Mouse (Mus musculus) CH12.LX (cell line): Measurements from ENCODE around the gene Tmem219. TPM values are rescaled to one million over a fixed set of nuclear protein-coding genes. Genes with fewer than 3 reads are reported as not detected.

Experiments used
- DNase-seq: peaks from one replicate; pipeline ENCODE4 v3.0.0-alpha.2; 2013; ENCODE audit errors: extremely low read depth
- H3K27ac ChIP-seq: 2 replicates; pipeline ENCODE4 v1.5.1; 2012; ENCODE audit warnings: low read depth, mild to moderate bottlenecking, control low read depth, moderate library complexity; ENCODE audit not compliant: insufficient read depth
- H3K27me3 ChIP-seq: replicated peaks from 2 replicates; pipeline ENCODE3; 2012; ENCODE audit warnings: inconsistent platforms
- H3K36me3 ChIP-seq, 2 experiments: replicated peaks in 1 of 2; 2 replicates each; pipeline versions ENCODE3 to v1.6.1; 2012; ENCODE audit warnings: inconsistent platforms in 1 of 2, low read length in 1 of 2, mild to moderate bottlenecking in 1 of 2, mixed read lengths in 1 of 2, moderate library complexity in 1 of 2; ENCODE audit not compliant: control insufficient read depth in 1 of 2, insufficient read depth in 1 of 2
- H3K4me1 ChIP-seq, 2 experiments: 2 replicates each; pipeline ENCODE4 v1.6.1; 2012; ENCODE audit warnings: inconsistent platforms in 1 of 2, moderate library complexity in 1 of 2; ENCODE audit not compliant: insufficient read depth in 2 of 2, control insufficient read depth in 1 of 2
- H3K4me2 ChIP-seq: 2 replicates; pipeline ENCODE4 v1.6.1; 2012; ENCODE audit warnings: low read depth, mild to moderate bottlenecking, control low read depth; ENCODE audit not compliant: poor library complexity, insufficient read depth, severe bottlenecking
- H3K4me3 ChIP-seq, 3 experiments: fragments of 150-350 bp in 1 of 3; sonication (generic) in 1 of 3; replicated peaks in 1 of 3; 2 replicates each; pipeline versions ENCODE3 to v1.5.1; 2011 to 2012; ENCODE audit warnings: low read depth in 2 of 3, low read length in 2 of 3, mild to moderate bottlenecking in 2 of 3, moderate library complexity in 2 of 3, control low read depth in 1 of 3, improper control_type of control experiment in 1 of 3, inconsistent platforms in 1 of 3, mixed read lengths in 1 of 3; ENCODE audit not compliant: poor library complexity in 1 of 3
- H3K79me2 ChIP-seq: replicated peaks from 2 replicates; pipeline ENCODE4 v1.6.1; 2012; ENCODE audit warnings: mild to moderate bottlenecking, moderate library complexity; ENCODE audit not compliant: control insufficient read depth, poor library complexity, insufficient read depth, severe bottlenecking; ENCODE audit errors: extremely low read depth
- H3K9ac ChIP-seq: 2 replicates; pipeline ENCODE4 v1.6.1; 2012; ENCODE audit warnings: low read depth, mild to moderate bottlenecking, control low read depth, moderate library complexity; ENCODE audit not compliant: insufficient read depth
- H3K9me3 ChIP-seq: replicated peaks from 2 replicates; pipeline ENCODE3; 2012; ENCODE audit warnings: low read length, inconsistent platforms, mixed read lengths
- BHLHE40 ChIP-seq: IDR thresholded peaks from 2 replicates; pipeline ENCODE4 v1.6.1; 2011; ENCODE audit warnings: mild to moderate bottlenecking, low read depth, low read length, improper control_type of control experiment
- CTCF ChIP-seq, 2 experiments: IDR thresholded peaks in 1 of 2; conservative IDR thresholded peaks in 1 of 2; 2 replicates each; pipeline ENCODE4 v1.5.1; 2011 to 2012; ENCODE audit warnings: low read depth in 2 of 2, low read length in 2 of 2, improper control_type of control experiment in 1 of 2, inconsistent platforms in 1 of 2, mild to moderate bottlenecking in 1 of 2, moderate library complexity in 1 of 2
- E2F4 ChIP-seq: IDR thresholded peaks from 2 replicates; pipeline ENCODE4 v1.6.1; 2011; ENCODE audit warnings: low read depth, low read length, improper control_type of control experiment; ENCODE audit not compliant: insufficient replicate concordance
- EP300 ChIP-seq: IDR thresholded peaks from 2 replicates; pipeline ENCODE4 v1.6.1; 2011; ENCODE audit warnings: low read length, improper control_type of control experiment
- ETS1 ChIP-seq: conservative IDR thresholded peaks from 2 replicates; pipeline ENCODE4 v1.6.1; 2012; ENCODE audit warnings: low read depth, mild to moderate bottlenecking, inconsistent platforms, low read length, improper control_type of control experiment, moderate library complexity
- IRF4 ChIP-seq: IDR thresholded peaks from 2 replicates; pipeline ENCODE4 v1.6.1; 2014; ENCODE audit warnings: low read depth, mild to moderate bottlenecking, inconsistent platforms, low read length, improper control_type of control experiment
- JUN ChIP-seq: IDR thresholded peaks from 2 replicates; pipeline ENCODE4 v1.6.1; 2011; ENCODE audit warnings: low read depth, mild to moderate bottlenecking, low read length, improper control_type of control experiment, moderate library complexity; ENCODE audit not compliant: insufficient read depth
- KAT2A ChIP-seq: IDR thresholded peaks from 2 replicates; pipeline ENCODE4 v1.6.1; 2012; ENCODE audit warnings: low read length, improper control_type of control experiment, inconsistent platforms; ENCODE audit not compliant: insufficient replicate concordance
- MAFK ChIP-seq: IDR thresholded peaks from 2 replicates; pipeline ENCODE4 v1.6.1; 2011; ENCODE audit warnings: low read length, improper control_type of control experiment; ENCODE audit not compliant: insufficient replicate concordance
- MAX ChIP-seq: IDR thresholded peaks from 2 replicates; pipeline ENCODE4 v1.6.1; 2011; ENCODE audit warnings: low read length, improper control_type of control experiment
- MEF2A ChIP-seq: IDR thresholded peaks from 2 replicates; pipeline ENCODE4 v1.6.1; 2014; ENCODE audit warnings: low read depth, mild to moderate bottlenecking, inconsistent platforms, low read length, improper control_type of control experiment, borderline replicate concordance
- MXI1 ChIP-seq: IDR thresholded peaks from 2 replicates; pipeline ENCODE4 v1.6.1; 2011; ENCODE audit warnings: mild to moderate bottlenecking, low read depth, low read length, improper control_type of control experiment
- MYC ChIP-seq: IDR thresholded peaks from 2 replicates; pipeline ENCODE4 v1.6.1; 2011; ENCODE audit warnings: low read depth, mild to moderate bottlenecking, improper control_type of control experiment, low read length
- NELFE ChIP-seq: IDR thresholded peaks from 2 replicates; pipeline ENCODE4 v1.6.1; 2011; ENCODE audit warnings: low read depth, low read length, improper control_type of control experiment
- NRF1 ChIP-seq: IDR thresholded peaks from 2 replicates; pipeline ENCODE4 v1.6.1; 2014; ENCODE audit warnings: low read depth, mild to moderate bottlenecking, inconsistent platforms, low read length, improper control_type of control experiment, moderate library complexity
- PAX5 ChIP-seq: IDR thresholded peaks from 2 replicates; pipeline ENCODE4 v1.6.1; 2012; ENCODE audit warnings: low read length, inconsistent platforms, mixed read lengths
- POLR2A ChIP-seq: IDR thresholded peaks from 2 replicates; pipeline ENCODE4 v1.6.1; 2011; ENCODE audit warnings: low read depth, mild to moderate bottlenecking, improper control_type of control experiment, low read length
- RCOR1 ChIP-seq: conservative IDR thresholded peaks from 2 replicates; pipeline ENCODE4 v1.6.1; 2012; ENCODE audit warnings: low read depth, mild to moderate bottlenecking, inconsistent platforms, low read length, improper control_type of control experiment
- SIN3A ChIP-seq: IDR thresholded peaks from 2 replicates; pipeline ENCODE4 v1.6.1; 2012; ENCODE audit warnings: low read length, improper control_type of control experiment, inconsistent platforms
- SMC3 ChIP-seq: IDR thresholded peaks from 2 replicates; pipeline ENCODE4 v1.6.1; 2011; ENCODE audit warnings: low read depth, low read length, improper control_type of control experiment
- TBP ChIP-seq: conservative IDR thresholded peaks from 2 replicates; pipeline ENCODE4 v1.6.1; 2011; ENCODE audit warnings: low read depth, low read length, improper control_type of control experiment
- TCF12 ChIP-seq: IDR thresholded peaks from 2 replicates; pipeline ENCODE4 v1.6.1; 2014; ENCODE audit warnings: low read depth, mild to moderate bottlenecking, inconsistent platforms, low read length, improper control_type of control experiment
- UBTF ChIP-seq: IDR thresholded peaks from 2 replicates; pipeline ENCODE4 v1.6.1; 2012; ENCODE audit warnings: low read depth, mild to moderate bottlenecking, inconsistent platforms, low read length, improper control_type of control experiment, moderate library complexity
- USF1 ChIP-seq: IDR thresholded peaks from 2 replicates; pipeline ENCODE4 v1.6.1; 2014; ENCODE audit warnings: low read depth, mild to moderate bottlenecking, inconsistent platforms, low read length, improper control_type of control experiment
- USF2 ChIP-seq: conservative IDR thresholded peaks from 2 replicates; pipeline ENCODE4 v1.6.1; 2011; ENCODE audit warnings: low read depth, low read length, improper control_type of control experiment
- ZKSCAN1 ChIP-seq: IDR thresholded peaks from 2 replicates; pipeline ENCODE4 v1.6.1; 2012; ENCODE audit warnings: low read depth, inconsistent platforms, low read length, improper control_type of control experiment, borderline replicate concordance
- ZNF384 ChIP-seq: IDR thresholded peaks from 2 replicates; pipeline ENCODE4 v1.6.1; 2012; ENCODE audit warnings: low read depth, low read length, improper control_type of control experiment, inconsistent platforms
- dilution Hi-C: fragments of 300-500 bp; cut with MboI; formaldehyde crosslinking; loops from 2 replicates; pipeline ENCODE4 v1.14.3; 2020; ENCODE audit warnings: low sequenced_read_pairs; ENCODE audit not compliant: extremely low pct_unique_long_range_greater_than_20kb, extremely low pct_ligation_motif_present
- in situ Hi-C: fragments of 300-500 bp; cut with MboI; formaldehyde crosslinking; loops from 3 replicates; pipeline ENCODE4 v1.14.3; 2019; ENCODE audit warnings: low sequenced_read_pairs, low pct_ligation_motif_present, low pct_unique_long_range_greater_than_20kb, mixed read lengths
- polyA plus RNA-seq: library from polyadenylated mRNA; unstranded; fragments of >175 nt; gene quantifications from 2 replicates; pipeline ENCODE4 v1.2.1, GENCODE M21; 2012; ENCODE audit warnings: low read depth; ENCODE audit not compliant: insufficient read length
- total RNA-seq, 2 experiments: library from RNA; depleted of rRNA; stranded (reverse); fragments of 300-350 nt in 1 of 2; fragments of >200 nt in 1 of 2; gene quantifications; 2 replicates each; pipeline ENCODE4 v1.2.3; 2012 to 2014

The Tmem219 gene
- total and polyA plus RNA-seq, 3 experiments = 33.4 to 43.2 (median 37.4) TPM

GRCm38 (mm10) chr7:126862147-126862784 is 60.5 kb downstream of the Tmem219 start, which contains the start of gene Ino80e:
Gene Ino80e, minus strand, starts transcription at chr7:126862377.
- H3K4me1 ChIP-seq = peaks cover 5 to 51% of the 10 kb centered on the region in 2 experiments
- in situ Hi-C loops = no loop called here
- dilution Hi-C loops = no loop called here

GRCm38 (mm10) chr7:126861429-126862130 is 61.1 kb downstream of the Tmem219 start, which contains the start of gene Hirip3:
Gene Hirip3, plus strand, starts transcription at chr7:126861972.
- dilution Hi-C loops = no loop called here
- no peak for TF ChIP-seq CTCF (conservative IDR thresholded peaks at IDR 0.05 in 1 of 2, IDR thresholded peaks at IDR 0.05 in 1 of 2; ENCODE audit: low read depth in 2 of 2, low read length in 2 of 2)
- TF ChIP-seq IRF4 = peak; percentile 61
- TF ChIP-seq USF1 = no peak
- peak; percentile 29; the same call in 1 of the 2 replicates for TF ChIP-seq MEF2A
- no peak for TF ChIP-seq ZKSCAN1
- 0 out of 2 replicates have a peak, but pooled peaks have one; percentile 37 for TF ChIP-seq MAFK
- no peak for TF ChIP-seq EP300
- TF ChIP-seq TBP = peak; percentile 40; the same call in 1 of the 2 replicates
- no peak for TF ChIP-seq USF2
- TF ChIP-seq PAX5 = no peak
- TF ChIP-seq POLR2A = peak; percentile 84
- TF ChIP-seq RCOR1 = 0 out of 2 replicates have a peak, but pooled peaks have one; percentile 12
- no peak for TF ChIP-seq BHLHE40
- no peak for TF ChIP-seq ZNF384
- TF ChIP-seq KAT2A = peak; percentile 88; the same call in 1 of the 2 replicates
- no peak for TF ChIP-seq JUN
- peak; percentile 30; the same call in 1 of the 2 replicates for TF ChIP-seq SIN3A
- TF ChIP-seq MAX = no peak
- no peak for TF ChIP-seq MXI1
- TF ChIP-seq ETS1 = no peak
- no peak for TF ChIP-seq SMC3
- TF ChIP-seq NRF1 = no peak

More at GRCm38 (mm10) chr7:126862147-126862784, 60.5 kb downstream of the Tmem219 start, which contains the start of gene Ino80e:
- H3K9me3 ChIP-seq = no peaks in the 10 kb centered on the region
- H3K4me3 ChIP-seq = peak within 1 kb of the TSS; percentile 84 to 87 (median 85)
- H3K27ac ChIP-seq = peak within 1 kb of the TSS; percentile 39
- peak within 1 kb of the TSS; percentile 78 for H3K4me2 ChIP-seq
- H3K36me3 ChIP-seq = peaks cover 55 to 73% of the 10 kb centered on the region in 2 experiments
- DNase-seq = peak; percentile 97
- H3K9ac ChIP-seq = peak within 1 kb of the TSS; percentile 93
- H3K27me3 ChIP-seq = no peaks in the 10 kb centered on the region
- TF ChIP-seq TCF12 (peak; percentile 75), ZKSCAN1 (no peak), SIN3A (peak; percentile 77), MAX (peak; percentile 96), MYC (peak; percentile 99), UBTF (0 out of 2 replicates have a peak, but pooled peaks have one; percentile 57), NELFE (peak; percentile 58; the same call in 1 of the 2 replicates), BHLHE40 (peak; percentile 72), POLR2A (peak; percentile 31; the same call in 1 of the 2 replicates), TBP (peak; percentile 68; the same call in 1 of the 2 replicates), MXI1 (peak; percentile 98), ZNF384 (peak; percentile 78), EP300 (no peak), NRF1 (peak; percentile 94), E2F4 (peak; percentile 92), SMC3 (no peak), KAT2A (no peak), USF2 (peak; percentile 32; the same call in 1 of the 2 replicates), CTCF (conservative IDR thresholded peaks at IDR 0.05 in 1 of 2, IDR thresholded peaks at IDR 0.05 in 1 of 2; ENCODE audit: low read depth in 2 of 2, low read length in 2 of 2) (no peak)
- H3K79me2 ChIP-seq = peaks cover 32% of the 10 kb centered on the region

More at GRCm38 (mm10) chr7:126861429-126862130, 61.1 kb downstream of the Tmem219 start, which contains the start of gene Hirip3:
- Histone ChIP-seq H3K9ac (peak within 1 kb of the TSS; percentile 93), H3K79me2 (peaks cover 32% of the 10 kb centered on the region), H3K4me3 (peak within 1 kb of the TSS; percentile 84 to 87 (median 85)), H3K4me1 (peaks cover 5 to 58% of the 10 kb centered on the region in 2 experiments), H3K9me3 (no peaks in the 10 kb centered on the region), H3K27ac (peak within 1 kb of the TSS; percentile 39), H3K36me3 (peaks cover 55 to 73% of the 10 kb centered on the region in 2 experiments), H3K4me2 (peak within 1 kb of the TSS; percentile 78), H3K27me3 (no peaks in the 10 kb centered on the region)
- peak; percentile 96 for DNase-seq
- in situ Hi-C loops = no loop called here
